Mouse (Mus musculus) brain, embryonic 14.5 days (tissue): ENCODE results near the gene Otof.

ENCODE experiments used
- CTCF ChIP-seq: fragments of 200-500 bp; IDR thresholded peaks from 2 replicates; pipeline ENCODE4 v1.5.1; 2012; ENCODE audit warnings: inconsistent platforms, mild to moderate bottlenecking, moderate library complexity, borderline replicate concordance; ENCODE audit not compliant: insufficient read depth, insufficient read length; ENCODE audit errors: extremely low read depth
- POLR2A ChIP-seq: fragments of 200-500 bp; IDR thresholded peaks from 2 replicates; pipeline ENCODE4 v1.6.1; 2012; ENCODE audit warnings: mild to moderate bottlenecking, inconsistent platforms, borderline replicate concordance; ENCODE audit not compliant: poor library complexity, insufficient read depth, insufficient read length, severe bottlenecking; ENCODE audit errors: extremely low read depth

GRCm38 (mm10) chr5:30406876-30407275, 54.9 kb downstream of the Otof start:
- TF ChIP-seq CTCF (no peak), POLR2A (no peak)
